Mouse (Mus musculus) left cerebral cortex, adult 2 months (tissue): ENCODE measurements around the gene 4930442H23Rik. TPM values are rescaled to one million over a fixed set of nuclear protein-coding genes. Genes with fewer than 3 reads are reported as not detected.
A peak's percentile ranks its signal among the peaks of the same experiment; 100 is the strongest.

Experiments used
- DNase-seq, 2 experiments: peaks; one replicate each; pipeline ENCODE4 v3.0.0; 2021 to 2022; ENCODE audit warnings: low spot score in 2 of 2, mixed read lengths in 1 of 2; ENCODE audit errors: extremely low spot score in 1 of 2
- H3K27ac ChIP-seq: fragments of 200-600 bp; 2 replicates; pipeline ENCODE4 v1.8.1; 2022
- H3K4me3 ChIP-seq: fragments of 200-600 bp; 2 replicates; pipeline ENCODE4 v1.8.1; 2022
- CTCF ChIP-seq: fragments of 200-600 bp; IDR thresholded peaks from 2 replicates; pipeline ENCODE4 v1.8.1; 2022; ENCODE audit warnings: antibody characterized with exemption, mild to moderate bottlenecking, moderate library complexity
- intact Hi-C: fragments of 180-260 bp; cut with DNase I; formaldehyde crosslinking; loops from one replicate; pipeline ENCODE4 v1.15.1; 2025
- total RNA-seq, 2 experiments: library from RNA; stranded (reverse); gene quantifications; 2 replicates each; pipeline ENCODE4 v1.2.3; 2021

Gene 4930442H23Rik
- total RNA-seq, 2 experiments from 2014 or later, result not detected

- intact Hi-C loops, result no loop called here
- no peak for DNase-seq
- Histone ChIP-seq H3K4me3 (no peak overlapping the region), H3K27ac (no peak overlapping the region)
- TF ChIP-seq CTCF, result no peak
Measured at GRCm38 (mm10) chr10:81152609-81153008, 31.0 kb downstream of the 4930442H23Rik start.

GRCm38 (mm10) chr10:81151261-81151660 lies 32.4 kb downstream of the 4930442H23Rik start:
- H3K4me3 ChIP-seq, result no peak overlapping the region
- intact Hi-C loops, result no loop called here
- DNase-seq, result no peak
- TF ChIP-seq CTCF, result no peak
- no peak overlapping the region for H3K27ac ChIP-seq

GRCm38 (mm10) chr10:81146296-81146695 lies 37.4 kb downstream of the 4930442H23Rik start:
- no peak for TF ChIP-seq CTCF
- H3K27ac ChIP-seq, result peak overlapping the region; percentile 28
- no peak for DNase-seq
- H3K4me3 ChIP-seq, result no peak overlapping the region
- intact Hi-C loops, result no loop called here

GRCm38 (mm10) chr10:81145778-81146177 lies 37.9 kb downstream of the 4930442H23Rik start:
- TF ChIP-seq CTCF, result no peak
- no peak overlapping the region for H3K4me3 ChIP-seq
- H3K27ac ChIP-seq, result peak overlapping the region; percentile 28
- DNase-seq, result no peak
- intact Hi-C loops, result no loop called here

GRCm38 (mm10) chr10:81145307-81145706 lies 38.3 kb downstream of the 4930442H23Rik start:
- H3K4me3 ChIP-seq, result no peak overlapping the region
- DNase-seq, result no peak
- intact Hi-C loops, result no loop called here
- no peak overlapping the region for H3K27ac ChIP-seq
- no peak for TF ChIP-seq CTCF

- Histone ChIP-seq H3K27ac (no peak overlapping the region), H3K4me3 (no peak overlapping the region)
- DNase-seq, result no peak
- TF ChIP-seq CTCF, result no peak
- intact Hi-C loops, result no loop called here
Measured at GRCm38 (mm10) chr10:81144667-81145066, 39.0 kb downstream of the 4930442H23Rik start.

- TF ChIP-seq CTCF, result no peak
- Histone ChIP-seq H3K27ac (no peak overlapping the region), H3K4me3 (no peak overlapping the region)
- intact Hi-C loops, result no loop called here
- no peak for DNase-seq
Measured at GRCm38 (mm10) chr10:81143845-81144437, 39.7 kb downstream of the 4930442H23Rik start.

GRCm38 (mm10) chr10:81143157-81143633 lies 40.5 kb downstream of the 4930442H23Rik start:
- TF ChIP-seq CTCF, result no peak
- H3K4me3 ChIP-seq, result no peak overlapping the region
- DNase-seq, result no peak
- intact Hi-C loops, result no loop called here
- H3K27ac ChIP-seq, result peak overlapping the region; percentile 34; the same call in 1 of the 2 replicates

GRCm38 (mm10) chr10:81142551-81142981 lies 41.1 kb downstream of the 4930442H23Rik start:
- no peak for TF ChIP-seq CTCF
- Histone ChIP-seq H3K4me3 (no peak overlapping the region), H3K27ac (peak overlapping the region; percentile 34; the same call in 1 of the 2 replicates)
- DNase-seq, result no peak
- intact Hi-C loops, result no loop called here

GRCm38 (mm10) chr10:81141455-81142210 lies 42.0 kb downstream of the 4930442H23Rik start:
- TF ChIP-seq CTCF, result no peak
- H3K4me3 ChIP-seq, result no peak overlapping the region
- intact Hi-C loops, result no loop called here
- no peak overlapping the region for H3K27ac ChIP-seq
- no peak for DNase-seq

- Histone ChIP-seq H3K27ac (peak overlapping the region; percentile 29; the same call in 1 of the 2 replicates), H3K4me3 (peak overlapping the region; percentile 13; the same call in 1 of the 2 replicates)
- DNase-seq, result no peak
- no peak for TF ChIP-seq CTCF
- intact Hi-C loops, result no loop called here
Measured at GRCm38 (mm10) chr10:81140717-81141454, 42.8 kb downstream of the 4930442H23Rik start.

- no peak for TF ChIP-seq CTCF
- peak overlapping the region; percentile 29 for H3K27ac ChIP-seq
- H3K4me3 ChIP-seq, result peak overlapping the region; percentile 83
- intact Hi-C loops, result no loop called here
- no peak for DNase-seq
Measured at GRCm38 (mm10) chr10:81140005-81140404, 43.6 kb downstream of the 4930442H23Rik start.
